Mouse (Mus musculus): Measurements from ENCODE around the gene Mamdc2. TPM values are rescaled to one million over a fixed set of nuclear protein-coding genes. Genes with fewer than 3 reads are reported as not detected.

The Mamdc2 gene
- total and polyA plus RNA-seq, 3 experiments = not detected

DNA sequence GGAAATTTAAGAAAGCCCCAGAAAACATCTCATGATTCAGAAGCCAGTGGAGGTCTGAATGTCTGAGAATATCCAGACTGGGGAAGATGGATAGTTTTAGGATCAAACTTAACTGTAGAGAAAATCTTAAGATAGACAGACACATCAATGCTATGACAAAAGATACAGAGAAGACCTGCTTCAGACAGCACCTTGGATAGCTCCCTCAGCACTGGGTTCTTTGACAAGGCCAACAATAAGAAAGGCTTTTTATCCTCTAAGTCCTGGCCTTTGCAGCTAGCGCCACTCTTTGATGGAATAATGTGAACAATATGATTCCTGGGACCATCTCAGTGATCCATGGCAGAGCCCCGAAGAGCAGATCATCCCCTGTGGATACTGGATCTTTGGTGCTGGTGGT is 52.3 kb downstream of the Mamdc2 start:
- Histone ChIP-seq H3K4me1 (ENCODE audit: control insufficient read depth in 1 of 2, insufficient read depth in 2 of 2, low read length in 2 of 2) (no peaks in the 10 kb centered on the region), H3K9me3 (replicated peaks; ENCODE audit: insufficient read depth, low read length) (no peaks in the 10 kb centered on the region), H3K9ac (ENCODE audit: control insufficient read depth, low read depth, low read length, poor library complexity, severe bottlenecking) (no peak overlapping the region), H3K36me3 (ENCODE audit: control insufficient read depth in 1 of 2, insufficient read depth in 2 of 2, low read length in 2 of 2) (no peaks in the 10 kb centered on the region), H3K4me3 (ENCODE audit: control insufficient read depth in 1 of 2, insufficient read depth in 1 of 2, low read depth in 2 of 2, low read length in 2 of 2) (no peak overlapping the region), H3K79me2 (ENCODE audit: control insufficient read depth, insufficient read depth, low read length, poor library complexity) (no peaks in the 10 kb centered on the region), H3K27ac (ENCODE audit: control insufficient read depth, low read depth, low read length) (no peak overlapping the region), H3K27me3 (ENCODE audit: control insufficient read depth in 1 of 2, insufficient read depth in 2 of 2, low read length in 2 of 2) (no peaks in the 10 kb centered on the region)
- TF ChIP-seq MAFK (IDR thresholded peaks at IDR 0.05; ENCODE audit: borderline replicate concordance, low read depth, low read length) (no peak), MAZ (IDR thresholded peaks at IDR 0.05; ENCODE audit: low read depth, low read length) (no peak), CTCF (IDR thresholded peaks at IDR 0.05 in 2 of 3, conservative IDR thresholded peaks at IDR 0.05 in 1 of 3; ENCODE audit: control insufficient read depth in 1 of 3, insufficient read depth in 1 of 3, low read depth in 2 of 3, low read length in 3 of 3, poor library complexity in 1 of 3, severe bottlenecking in 1 of 3) (no peak), ZKSCAN1 (IDR thresholded peaks at IDR 0.05; ENCODE audit: low read depth, low read length) (no peak), USF2 (IDR thresholded peaks at IDR 0.05; ENCODE audit: borderline replicate concordance in 1 of 2, insufficient read depth in 1 of 2, low read depth in 1 of 2, low read length in 2 of 2) (no peak), MAX (IDR thresholded peaks at IDR 0.05; ENCODE audit: low read length) (no peak), NELFE (IDR thresholded peaks at IDR 0.05; ENCODE audit: low read depth, low read length) (no peak), SIN3A (IDR thresholded peaks at IDR 0.05; ENCODE audit: low read length) (no peak), USF1 (IDR thresholded peaks at IDR 0.05; ENCODE audit: low read depth, low read length) (no peak), ZC3H11A (IDR thresholded peaks at IDR 0.05; ENCODE audit: low read depth, low read length) (no peak), GATA1 (IDR thresholded peaks at IDR 0.05; ENCODE audit: low read depth, low read length) (no peak), MYC (IDR thresholded peaks at IDR 0.05; ENCODE audit: low read depth, low read length) (no peak), HCFC1 (IDR thresholded peaks at IDR 0.05; ENCODE audit: low read depth, low read length) (no peak), MXI1 (IDR thresholded peaks at IDR 0.05; ENCODE audit: low read depth, low read length) (no peak), UBTF (IDR thresholded peaks at IDR 0.05; ENCODE audit: borderline replicate concordance, insufficient read depth, low read depth, low read length) (no peak)
- DNase-seq (ENCODE audit: low read depth, low spot score) = peak; percentile 22

DNA sequence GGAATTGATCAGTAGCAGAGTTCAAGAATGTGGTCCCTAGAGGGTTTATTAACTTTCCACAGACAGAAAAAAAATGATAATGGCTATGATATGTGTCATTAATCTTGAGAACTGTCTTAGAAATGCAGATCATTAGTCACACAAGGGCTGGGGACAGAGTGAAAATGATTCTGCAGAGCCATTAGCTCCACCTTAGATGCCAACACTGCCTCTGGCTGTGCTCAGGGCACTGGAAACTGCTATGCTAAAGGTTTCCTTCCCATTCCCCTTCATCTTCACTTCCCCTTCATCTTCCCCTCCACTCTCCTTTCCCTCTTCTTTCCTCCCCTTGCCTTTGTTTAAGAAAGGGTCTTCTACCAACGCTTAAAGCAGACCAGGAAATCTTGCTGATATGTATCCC is 53.6 kb downstream of the Mamdc2 start:
- TF ChIP-seq GATA1 (IDR thresholded peaks at IDR 0.05; ENCODE audit: low read depth, low read length) (no peak), MAFK (IDR thresholded peaks at IDR 0.05; ENCODE audit: borderline replicate concordance, low read depth, low read length) (no peak), ETS1 (IDR thresholded peaks at IDR 0.05; ENCODE audit: low read depth, low read length) (no peak)
- Histone ChIP-seq H3K36me3 (ENCODE audit: control insufficient read depth in 1 of 2, insufficient read depth in 2 of 2, low read length in 2 of 2) (no peaks in the 10 kb centered on the region), H3K4me1 (ENCODE audit: control insufficient read depth in 1 of 2, insufficient read depth in 2 of 2, low read length in 2 of 2) (no peaks in the 10 kb centered on the region), H3K79me2 (ENCODE audit: control insufficient read depth, insufficient read depth, low read length, poor library complexity) (no peaks in the 10 kb centered on the region), H3K4me3 (ENCODE audit: control insufficient read depth in 1 of 2, insufficient read depth in 1 of 2, low read depth in 2 of 2, low read length in 2 of 2) (no peak overlapping the region), H3K27ac (ENCODE audit: control insufficient read depth, low read depth, low read length) (no peak overlapping the region), H3K27me3 (ENCODE audit: control insufficient read depth in 1 of 2, insufficient read depth in 2 of 2, low read length in 2 of 2) (no peaks in the 10 kb centered on the region), H3K9me3 (replicated peaks; ENCODE audit: insufficient read depth, low read length) (no peaks in the 10 kb centered on the region), H3K9ac (ENCODE audit: control insufficient read depth, low read depth, low read length, poor library complexity, severe bottlenecking) (no peak overlapping the region)
- DNase-seq (ENCODE audit: low read depth, low spot score) = no peak

All from MEL (cell line).